Mouse (Mus musculus): ENCODE measurements at regions not wholly inside any gene's neighbourhood (a gene's known extent, or its start where the extent isn't known, plus 50 kb on each side); places are given as distances from the start of the nearest gene placed in this dataset.

DNA sequence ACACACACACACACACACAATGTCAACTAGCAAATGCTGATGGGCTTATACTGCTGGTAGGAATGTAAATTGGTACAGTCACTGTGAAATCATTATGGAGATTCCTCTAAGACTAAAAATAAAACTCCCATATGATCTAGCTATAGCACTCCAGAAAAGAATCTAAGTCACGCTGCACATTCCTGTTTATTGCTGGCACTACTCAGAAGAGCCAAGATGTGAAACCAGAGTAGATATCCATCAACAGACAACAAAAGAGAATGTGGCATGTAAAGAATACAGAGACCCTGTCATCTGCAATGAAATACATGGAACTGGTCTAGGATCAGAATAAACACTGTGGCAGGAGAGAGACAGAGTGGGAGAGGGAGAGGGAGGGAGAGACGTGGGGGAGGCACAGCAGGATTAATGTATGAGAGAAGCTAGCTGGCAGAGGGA, 442.8 kb upstream of the Nrp1 start:
- Histone ChIP-seq H3K36me3 (ENCODE audit: control insufficient read depth in 1 of 2, insufficient read depth in 2 of 2, low read length in 2 of 2) (no peaks in the 10 kb centered on the region), H3K9ac (ENCODE audit: control insufficient read depth, low read depth, low read length, poor library complexity, severe bottlenecking) (no peak overlapping the region), H3K4me3 (ENCODE audit: control insufficient read depth in 1 of 2, insufficient read depth in 1 of 2, low read depth in 2 of 2, low read length in 2 of 2) (no peak overlapping the region), H3K79me2 (ENCODE audit: control insufficient read depth, insufficient read depth, low read length, poor library complexity) (no peaks in the 10 kb centered on the region), H3K27me3 (ENCODE audit: control insufficient read depth in 1 of 2, insufficient read depth in 2 of 2, low read length in 2 of 2) (no peaks in the 10 kb centered on the region), H3K27ac (ENCODE audit: control insufficient read depth, low read depth, low read length) (no peak overlapping the region), H3K4me1 (ENCODE audit: control insufficient read depth in 1 of 2, insufficient read depth in 2 of 2, low read length in 2 of 2) (no peaks in the 10 kb centered on the region), H3K9me3 (replicated peaks; ENCODE audit: insufficient read depth, low read length) (no peaks in the 10 kb centered on the region)
- no peak for TF ChIP-seq ZMIZ1 (IDR thresholded peaks at IDR 0.05; ENCODE audit: low read depth, low read length)
- no peak for TF ChIP-seq MYC (IDR thresholded peaks at IDR 0.05; ENCODE audit: low read depth, low read length)
- TF ChIP-seq EP300 (IDR thresholded peaks at IDR 0.05; ENCODE audit: low read depth in 1 of 2, low read length in 2 of 2), result no peak
- no peak for TF ChIP-seq UBTF (IDR thresholded peaks at IDR 0.05; ENCODE audit: borderline replicate concordance, insufficient read depth, low read depth, low read length)
- TF ChIP-seq ZNF384 (IDR thresholded peaks at IDR 0.05; ENCODE audit: low read depth, low read length), result no peak
- no peak for TF ChIP-seq TAL1 (IDR thresholded peaks at IDR 0.05; ENCODE audit: low read length)
- no peak for TF ChIP-seq JUND (IDR thresholded peaks at IDR 0.05; ENCODE audit: low read depth, low read length)
- no peak for DNase-seq (ENCODE audit: low read depth, low spot score)

DNA sequence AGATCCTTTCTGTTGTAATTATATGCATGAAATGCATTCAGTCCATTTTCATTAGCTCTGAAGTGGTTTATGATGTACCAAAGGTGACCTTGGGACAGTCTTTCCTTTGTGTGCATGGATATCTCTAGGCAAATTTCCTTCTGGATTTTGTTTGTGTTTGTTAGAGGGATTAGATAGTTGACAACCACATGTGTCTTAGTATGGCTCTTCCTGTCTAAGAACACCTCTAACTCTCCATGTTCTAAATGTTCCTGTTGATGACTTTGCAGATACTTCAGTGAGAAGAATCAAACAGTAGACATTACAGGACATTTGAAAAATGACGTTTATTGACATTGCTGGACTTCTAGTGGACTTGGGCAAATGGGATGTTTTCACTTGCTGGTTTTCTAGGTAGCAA, 436.5 kb upstream of the Nrp1 start:
- H3K4me3 ChIP-seq (ENCODE audit: control insufficient read depth in 1 of 2, insufficient read depth in 1 of 2, low read depth in 2 of 2, low read length in 2 of 2), result no peak overlapping the region
- no peak for DNase-seq (ENCODE audit: low read depth, low spot score)
- no peaks in the 10 kb centered on the region for H3K36me3 ChIP-seq (ENCODE audit: control insufficient read depth in 1 of 2, insufficient read depth in 2 of 2, low read length in 2 of 2)
- no peak overlapping the region for H3K27ac ChIP-seq (ENCODE audit: control insufficient read depth, low read depth, low read length)
- no peaks in the 10 kb centered on the region for H3K79me2 ChIP-seq (ENCODE audit: control insufficient read depth, insufficient read depth, low read length, poor library complexity)
- no peaks in the 10 kb centered on the region for H3K27me3 ChIP-seq (ENCODE audit: control insufficient read depth in 1 of 2, insufficient read depth in 2 of 2, low read length in 2 of 2)
- H3K9me3 ChIP-seq (replicated peaks; ENCODE audit: insufficient read depth, low read length), result no peaks in the 10 kb centered on the region
- no peak overlapping the region for H3K9ac ChIP-seq (ENCODE audit: control insufficient read depth, low read depth, low read length, poor library complexity, severe bottlenecking)
- no peaks in the 10 kb centered on the region for H3K4me1 ChIP-seq (ENCODE audit: control insufficient read depth in 1 of 2, insufficient read depth in 2 of 2, low read length in 2 of 2)
- TF ChIP-seq SMC3 (IDR thresholded peaks at IDR 0.05; ENCODE audit: low read depth, low read length), result no peak
- TF ChIP-seq KAT2A (conservative IDR thresholded peaks at IDR 0.05; ENCODE audit: low read depth, low read length), result no peak
- no peak for TF ChIP-seq ZKSCAN1 (IDR thresholded peaks at IDR 0.05; ENCODE audit: low read depth, low read length)
- TF ChIP-seq TCF12 (IDR thresholded peaks at IDR 0.05; ENCODE audit: low read depth, low read length), result no peak
- no peak for TF ChIP-seq HCFC1 (IDR thresholded peaks at IDR 0.05; ENCODE audit: low read depth, low read length)
- no peak for TF ChIP-seq ZNF384 (IDR thresholded peaks at IDR 0.05; ENCODE audit: low read depth, low read length)
- TF ChIP-seq GABPA (IDR thresholded peaks at IDR 0.05; ENCODE audit: low read depth, low read length), result no peak
- no peak for TF ChIP-seq JUND (IDR thresholded peaks at IDR 0.05; ENCODE audit: low read depth, low read length)
- TF ChIP-seq CHD2 (IDR thresholded peaks at IDR 0.05; ENCODE audit: low read length), result no peak
- no peak for TF ChIP-seq MAX (IDR thresholded peaks at IDR 0.05; ENCODE audit: low read length)
- no peak for TF ChIP-seq ZMIZ1 (IDR thresholded peaks at IDR 0.05; ENCODE audit: low read depth, low read length)
- no peak for TF ChIP-seq RCOR1 (IDR thresholded peaks at IDR 0.05; ENCODE audit: low read depth, low read length)
- TF ChIP-seq POLR2A (IDR thresholded peaks at IDR 0.05; ENCODE audit: control insufficient read depth in 1 of 2, insufficient read depth in 1 of 2, low read depth in 1 of 2, low read length in 2 of 2, poor library complexity in 1 of 2), result no peak
- TF ChIP-seq GATA1 (IDR thresholded peaks at IDR 0.05; ENCODE audit: low read depth, low read length), result no peak
